Mouse (Mus musculus): Measurements from ENCODE around the gene Anapc15. TPM values are rescaled to one million over a fixed set of nuclear protein-coding genes. Genes with fewer than 3 reads are reported as not detected.
A peak's percentile ranks its signal among the peaks of the same experiment; 100 is the strongest.

Anapc15 gene
- polyA plus RNA-seq, 1 experiment from 2014 or later, result 81.9 TPM

DNA sequence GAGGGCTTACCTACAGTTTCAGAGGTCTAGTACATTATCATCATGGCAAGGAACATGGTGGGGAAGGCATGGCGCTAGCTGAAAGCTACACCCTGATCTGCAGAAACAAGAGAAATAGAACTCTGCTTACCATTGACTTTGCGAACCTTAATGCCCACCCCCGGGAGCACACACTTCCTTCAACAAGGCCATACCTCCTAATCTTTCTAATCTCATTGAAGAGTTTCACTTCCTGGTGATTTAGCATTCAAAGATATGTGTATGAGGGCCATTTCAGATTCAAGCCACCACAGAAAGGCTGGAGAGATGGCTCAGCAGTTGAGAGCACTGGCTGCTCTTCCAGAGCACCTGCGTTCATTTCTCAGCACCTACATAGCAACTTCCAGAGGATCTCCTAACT lies 6.4 kb upstream of the Anapc15 start, which contains the start of gene Folr2:
TSS of gene Folr2 (minus strand) at position 101 of the 400 bp plus-strand sequence.
- Histone ChIP-seq H3K4me2 (no peak within 1 kb of the TSS), H3K36me3 (no peaks in the 10 kb centered on the region), H3K4me1 (replicated peaks) (no peaks in the 10 kb centered on the region), H3K9ac (no peak within 1 kb of the TSS), H3K27ac (replicated peaks) (no peak within 1 kb of the TSS), H3K9me3 (no peaks in the 10 kb centered on the region), H3K4me3 (no peak within 1 kb of the TSS), H3K27me3 (no peaks in the 10 kb centered on the region)
- ATAC-seq (ENCODE audit: low read depth), result no peak
- WGBS, result 92% methylated on average over 4 of the region's 4 CpGs

DNA sequence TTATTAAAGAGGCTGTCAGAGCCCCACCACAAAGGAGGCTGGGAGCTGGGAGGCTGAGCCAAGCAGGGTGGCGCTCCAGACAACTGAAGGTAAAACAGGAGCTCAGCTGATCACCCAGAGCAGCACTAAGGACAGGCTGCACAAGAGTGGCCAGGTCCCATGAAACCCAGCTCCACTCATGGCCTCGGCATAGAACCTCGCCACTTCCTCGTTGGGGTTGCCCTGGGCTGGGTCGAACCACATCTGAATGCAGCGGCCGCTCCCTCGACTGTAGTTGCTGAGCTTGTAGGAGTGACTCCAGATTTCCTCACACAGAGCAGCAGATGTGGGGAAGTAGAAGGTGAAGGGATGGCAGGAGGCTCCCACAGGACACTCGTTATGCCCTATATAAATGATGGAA lies 5.2 kb upstream of the Anapc15 start:
- H3K4me3 ChIP-seq, result no peak overlapping the region
- 0 out of 2 replicates have a peak overlapping the region, but pooled peaks have one; percentile 5 for H3K9ac ChIP-seq
- no peaks in the 10 kb centered on the region for H3K9me3 ChIP-seq
- no peaks in the 10 kb centered on the region for H3K36me3 ChIP-seq
- no peaks in the 10 kb centered on the region for H3K4me1 ChIP-seq (replicated peaks)
- no peak for ATAC-seq (ENCODE audit: low read depth)
- H3K27me3 ChIP-seq, result no peaks in the 10 kb centered on the region
- no peak overlapping the region for H3K4me2 ChIP-seq
- no peak overlapping the region for H3K27ac ChIP-seq (replicated peaks)
- WGBS, result 85% methylated on average over 9 of the region's 9 CpGs

DNA sequence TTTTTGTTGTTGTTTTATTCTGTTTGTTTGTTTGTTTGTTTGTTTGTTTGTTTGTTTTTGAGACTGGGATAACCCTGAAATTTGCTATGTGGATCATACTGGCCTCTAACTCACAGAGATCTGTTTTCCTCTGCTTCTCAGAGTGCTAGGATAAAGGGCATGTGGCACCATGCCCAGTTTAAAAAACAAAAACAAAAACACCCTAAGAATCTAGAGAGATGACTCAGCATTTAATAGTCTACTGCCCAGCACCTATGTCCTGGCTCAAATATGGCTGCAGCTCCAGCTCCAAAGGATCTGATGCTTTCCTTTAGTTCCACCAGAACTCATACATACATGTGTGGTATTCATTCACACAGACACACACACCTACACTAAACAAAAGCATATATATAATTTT lies 2.5 kb upstream of the Anapc15 start:
- no peak overlapping the region for H3K4me2 ChIP-seq
- H3K9ac ChIP-seq, result no peak overlapping the region
- no peak for ATAC-seq (ENCODE audit: low read depth)
- H3K27me3 ChIP-seq, result no peaks in the 10 kb centered on the region
- no peaks in the 10 kb centered on the region for H3K4me1 ChIP-seq (replicated peaks)
- no peaks in the 10 kb centered on the region for H3K9me3 ChIP-seq
- H3K27ac ChIP-seq (replicated peaks), result no peak overlapping the region
- H3K4me3 ChIP-seq, result no peak overlapping the region
- no peaks in the 10 kb centered on the region for H3K36me3 ChIP-seq

DNA sequence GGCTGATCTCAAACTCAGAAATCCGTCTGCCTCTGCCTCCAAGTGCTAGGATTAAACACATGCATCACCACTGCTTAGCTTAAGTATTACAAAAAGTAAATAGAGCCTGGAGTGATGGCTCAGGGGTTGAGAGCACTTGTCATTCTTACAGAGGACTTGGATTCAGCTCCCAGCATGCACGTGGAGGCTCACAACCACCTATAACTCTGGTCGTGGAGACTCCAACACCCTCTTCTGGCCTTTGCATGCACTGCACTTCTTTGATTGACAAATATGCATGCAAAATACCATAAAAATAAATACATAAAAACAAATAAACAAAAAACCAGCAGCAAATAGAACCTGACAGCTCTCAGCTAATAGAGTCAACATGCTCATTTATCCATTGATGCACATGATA lies 1.2 kb upstream of the Anapc15 start:
- H3K9ac ChIP-seq, result no peak overlapping the region

DNA sequence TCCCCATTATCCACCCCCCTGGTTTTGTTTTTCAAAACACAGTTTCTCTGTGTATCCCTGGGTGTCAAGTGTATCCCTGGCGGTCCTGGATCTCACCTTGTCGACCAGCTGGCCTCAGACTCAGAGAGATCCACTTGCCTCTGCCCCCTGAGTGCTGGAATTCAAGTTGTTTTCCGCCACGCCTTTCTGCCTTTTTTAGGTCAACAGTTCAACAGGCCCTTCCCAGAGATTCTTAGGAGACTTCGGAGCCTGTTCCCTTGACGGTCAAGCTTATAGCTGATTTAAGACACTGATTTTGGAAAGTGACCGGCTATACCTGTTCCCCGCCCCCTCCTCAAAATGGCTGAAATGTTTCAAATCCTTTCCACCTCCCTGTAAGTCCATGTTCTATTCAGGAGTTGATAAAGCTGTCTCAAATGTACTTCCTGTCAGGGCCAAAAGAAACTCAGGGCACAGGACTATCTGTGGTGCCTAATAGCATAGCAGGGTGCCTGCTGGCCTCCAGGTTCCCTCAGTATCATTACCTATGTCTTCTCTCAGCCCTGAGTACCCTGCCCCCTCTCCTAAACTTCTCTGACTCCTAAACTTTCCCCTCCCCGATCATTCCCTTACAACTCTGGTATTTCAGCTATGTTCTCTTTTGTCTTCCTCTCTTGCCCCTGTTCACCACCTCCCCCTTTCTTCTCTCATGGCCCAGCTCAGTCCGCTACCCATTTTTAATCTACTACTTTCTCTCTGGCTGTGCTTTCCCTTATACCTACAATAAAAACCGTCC lies 3.2 kb downstream of the Anapc15 start:
- no peak for ATAC-seq (ENCODE audit: low read depth)
- Histone ChIP-seq H3K9me3 (no peaks in the 10 kb centered on the region), H3K4me1 (replicated peaks) (no peaks in the 10 kb centered on the region), H3K36me3 (no peaks in the 10 kb centered on the region), H3K9ac (no peak overlapping the region), H3K4me2 (no peak overlapping the region), H3K27me3 (no peaks in the 10 kb centered on the region), H3K27ac (replicated peaks) (no peak overlapping the region), H3K4me3 (no peak overlapping the region)
- 82% methylated on average over 11 of the region's 11 CpGs for WGBS

More for the DNA sequence above, 1.2 kb upstream of the Anapc15 start:
- no peaks in the 10 kb centered on the region for H3K27me3 ChIP-seq
- 82% methylated on average over 3 of the region's 3 CpGs for WGBS
- H3K4me3 ChIP-seq, result no peak overlapping the region
- no peak for ATAC-seq (ENCODE audit: low read depth)
- H3K4me2 ChIP-seq, result no peak overlapping the region
- H3K27ac ChIP-seq (replicated peaks), result no peak overlapping the region
- no peaks in the 10 kb centered on the region for H3K9me3 ChIP-seq
- H3K4me1 ChIP-seq (replicated peaks), result no peaks in the 10 kb centered on the region
- H3K36me3 ChIP-seq, result no peaks in the 10 kb centered on the region

DNA sequence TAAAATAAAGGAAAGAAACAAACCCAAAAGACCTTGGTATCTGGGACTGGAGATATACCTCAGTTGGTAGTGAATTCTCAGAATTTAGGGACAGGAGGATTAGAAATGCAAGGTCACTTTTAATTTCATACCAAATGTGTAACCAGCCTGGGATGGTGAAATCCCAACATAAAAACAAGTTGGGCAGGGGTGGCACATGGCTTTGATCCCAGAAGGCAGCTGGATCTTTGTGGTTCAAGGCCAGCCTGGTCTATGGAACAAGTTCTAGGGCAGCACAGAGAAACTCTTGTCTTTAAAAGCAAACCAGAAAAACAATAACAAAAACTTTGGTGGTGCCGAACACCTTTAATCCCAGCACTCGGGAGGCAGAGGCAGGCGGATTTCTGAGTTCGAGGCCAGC lies 4.0 kb downstream of the Anapc15 start:
- Histone ChIP-seq H3K27ac (replicated peaks) (no peak overlapping the region), H3K4me2 (no peak overlapping the region), H3K4me1 (replicated peaks) (no peaks in the 10 kb centered on the region), H3K4me3 (no peak overlapping the region), H3K9me3 (no peaks in the 10 kb centered on the region), H3K36me3 (no peaks in the 10 kb centered on the region), H3K9ac (no peak overlapping the region), H3K27me3 (no peaks in the 10 kb centered on the region)
- WGBS, result 97% methylated on average over 4 of the region's 4 CpGs
- ATAC-seq (ENCODE audit: low read depth), result no peak

DNA sequence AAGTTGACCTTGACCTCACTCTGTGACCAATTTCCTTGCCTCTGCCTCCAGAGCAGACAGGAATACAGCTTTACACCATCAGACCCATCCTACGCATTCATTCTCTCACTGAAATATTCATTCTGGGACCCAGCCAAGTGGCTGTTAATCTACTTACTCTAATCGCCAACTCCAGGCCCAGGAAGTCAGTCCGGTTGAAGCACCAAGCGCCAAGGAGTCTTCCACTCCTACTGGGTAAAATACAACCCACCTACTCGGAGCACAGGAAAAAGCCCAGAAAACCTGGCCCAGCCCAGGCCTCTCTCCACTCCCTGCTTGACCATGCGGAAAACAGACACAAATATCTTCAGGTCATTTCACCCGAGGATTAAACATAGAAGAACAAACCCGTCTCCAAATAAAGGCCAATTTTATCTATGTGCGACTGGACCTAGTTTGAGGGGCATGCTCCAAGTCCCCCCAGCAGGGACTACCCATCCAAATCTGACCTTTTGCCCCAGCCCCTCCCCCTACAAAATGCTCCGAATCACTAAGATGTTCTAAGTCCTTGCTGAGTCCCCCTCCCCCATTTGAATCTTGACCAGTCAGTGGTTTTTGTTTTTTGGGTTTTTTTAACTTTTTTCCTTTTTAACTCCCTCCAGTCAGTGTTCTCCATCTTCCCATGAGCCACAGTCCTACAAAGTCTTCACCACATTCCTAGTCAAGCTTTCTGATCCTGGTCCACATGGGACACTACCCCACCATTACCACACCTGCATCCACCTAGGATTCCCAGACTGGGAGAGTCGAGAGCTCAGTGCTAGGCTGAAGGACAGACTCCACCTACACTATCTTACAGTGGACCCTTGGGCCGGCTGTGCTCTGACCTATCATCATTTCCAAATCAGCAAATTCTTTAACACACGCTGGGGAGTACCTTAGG lies 5.0 kb downstream of the Anapc15 start:
- Histone ChIP-seq H3K4me3 (no peak overlapping the region), H3K27me3 (no peaks in the 10 kb centered on the region), H3K4me2 (no peak overlapping the region), H3K9me3 (no peaks in the 10 kb centered on the region), H3K9ac (no peak overlapping the region), H3K27ac (replicated peaks) (no peak overlapping the region), H3K36me3 (no peaks in the 10 kb centered on the region), H3K4me1 (replicated peaks) (no peaks in the 10 kb centered on the region)
- WGBS, result 66% methylated on average over 13 of the region's 13 CpGs
- ATAC-seq (ENCODE audit: low read depth), result no peak

DNA sequence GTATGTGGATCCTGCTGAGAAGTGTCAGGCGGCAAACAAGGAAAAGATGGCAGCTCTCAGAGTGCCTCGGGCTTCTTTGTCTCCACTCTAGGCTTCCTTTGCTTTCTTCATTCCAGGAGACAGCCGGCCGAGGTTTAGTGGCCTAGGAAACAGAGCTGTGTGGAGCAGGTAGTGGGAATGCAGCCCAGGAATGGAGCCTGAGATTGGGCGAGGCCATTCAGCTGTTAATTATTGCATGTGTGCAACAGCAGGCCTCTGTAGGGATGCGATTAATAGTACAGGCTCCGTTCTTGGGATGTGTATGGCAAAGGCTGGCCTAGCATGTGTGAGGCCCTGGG lies 5.6 kb downstream of the Anapc15 start:
- H3K4me3 ChIP-seq, result no peak overlapping the region
- H3K4me2 ChIP-seq, result no peak overlapping the region
- ATAC-seq (ENCODE audit: low read depth), result no peak
- H3K27ac ChIP-seq (replicated peaks), result no peak overlapping the region
- no peaks in the 10 kb centered on the region for H3K27me3 ChIP-seq
- H3K9me3 ChIP-seq, result no peaks in the 10 kb centered on the region
- 63% methylated on average over 7 of the region's 7 CpGs for WGBS
- no peaks in the 10 kb centered on the region for H3K4me1 ChIP-seq (replicated peaks)
- H3K9ac ChIP-seq, result no peak overlapping the region
- H3K36me3 ChIP-seq, result no peaks in the 10 kb centered on the region

DNA sequence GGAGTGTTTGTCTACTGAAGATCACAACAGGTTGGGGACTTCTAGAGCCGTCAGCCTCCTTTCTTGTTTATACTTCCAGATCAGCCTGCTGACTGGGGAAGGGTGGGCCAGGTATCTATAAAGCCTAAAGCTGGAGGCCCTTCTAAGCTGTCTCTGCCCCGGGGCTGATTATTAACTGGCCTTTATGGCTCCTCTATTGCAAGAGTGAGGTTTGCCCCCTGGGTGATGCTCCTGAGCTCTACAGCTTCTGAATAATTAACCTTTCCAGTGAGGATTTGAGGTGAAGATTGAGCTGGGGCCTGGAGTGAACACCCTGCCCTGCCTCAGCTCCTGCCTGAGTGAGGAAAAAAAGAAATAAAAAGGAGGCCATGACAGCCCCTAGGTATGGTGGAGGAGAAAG lies 7.1 kb downstream of the Anapc15 start, which contains the start of gene Folr1:
TSS of gene Folr1 (minus strand) at position 160 of the 400 bp plus-strand sequence.
- no peaks in the 10 kb centered on the region for H3K36me3 ChIP-seq
- H3K27me3 ChIP-seq, result no peaks in the 10 kb centered on the region
- no peak for ATAC-seq (ENCODE audit: low read depth)
- no peak within 1 kb of the TSS for H3K9ac ChIP-seq
- H3K4me1 ChIP-seq (replicated peaks), result no peaks in the 10 kb centered on the region
- WGBS, result 23% methylated on average over 2 of the region's 2 CpGs
- H3K4me2 ChIP-seq, result no peak within 1 kb of the TSS
- no peaks in the 10 kb centered on the region for H3K9me3 ChIP-seq
- no peak within 1 kb of the TSS for H3K27ac ChIP-seq (replicated peaks)
- H3K4me3 ChIP-seq, result no peak within 1 kb of the TSS

DNA sequence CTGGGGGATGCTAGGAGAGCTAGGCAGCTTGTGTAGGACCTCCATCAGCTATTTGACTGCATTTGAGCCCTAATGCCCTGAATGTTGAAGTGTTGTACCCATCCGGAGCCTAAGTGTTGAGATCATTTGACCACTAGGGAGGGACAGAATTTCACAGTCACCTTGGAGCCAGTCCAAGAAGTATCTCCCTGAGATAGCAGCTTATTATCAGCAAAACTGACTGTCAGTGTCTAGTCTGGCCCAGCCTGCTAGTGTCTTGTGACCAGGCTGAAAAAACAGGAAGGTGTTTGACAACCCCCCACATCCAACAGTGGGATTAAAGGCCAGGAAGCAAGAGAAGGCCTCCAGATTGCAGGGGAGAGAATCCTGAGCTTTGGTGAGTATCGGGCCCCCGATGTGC lies 7.8 kb downstream of the Anapc15 start:
- no peak overlapping the region for H3K27ac ChIP-seq (replicated peaks)
- no peak for ATAC-seq (ENCODE audit: low read depth)
- H3K4me2 ChIP-seq, result no peak overlapping the region
- no peaks in the 10 kb centered on the region for H3K27me3 ChIP-seq
- H3K4me1 ChIP-seq (replicated peaks), result no peaks in the 10 kb centered on the region
- H3K4me3 ChIP-seq, result no peak overlapping the region
- H3K9ac ChIP-seq, result no peak overlapping the region
- H3K9me3 ChIP-seq, result no peaks in the 10 kb centered on the region
- H3K36me3 ChIP-seq, result no peaks in the 10 kb centered on the region
- WGBS, result 94% methylated on average over 3 of the region's 3 CpGs

DNA sequence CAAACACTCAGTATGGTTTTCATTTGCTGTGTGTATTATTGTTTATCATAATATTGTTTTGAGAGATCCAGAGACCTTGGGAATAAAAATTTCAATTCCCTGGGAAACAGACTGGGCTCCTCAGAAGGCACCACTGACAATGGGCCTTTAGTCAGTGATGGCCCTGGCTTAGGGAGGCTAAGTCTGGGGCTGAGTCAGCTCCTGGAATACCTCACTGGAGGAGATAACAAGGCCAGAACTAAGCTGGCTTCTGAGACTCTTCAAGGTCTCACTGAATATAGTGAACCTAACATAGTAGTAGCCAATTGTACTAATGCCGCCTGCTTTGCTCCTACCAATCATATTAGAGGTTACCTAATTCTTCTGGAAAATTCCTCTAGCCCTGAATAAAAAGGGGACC lies 12.5 kb downstream of the Anapc15 start:
- no peak for ATAC-seq (ENCODE audit: low read depth)
- WGBS, result 100% methylated on average over 1 of the region's 1 CpGs

DNA sequence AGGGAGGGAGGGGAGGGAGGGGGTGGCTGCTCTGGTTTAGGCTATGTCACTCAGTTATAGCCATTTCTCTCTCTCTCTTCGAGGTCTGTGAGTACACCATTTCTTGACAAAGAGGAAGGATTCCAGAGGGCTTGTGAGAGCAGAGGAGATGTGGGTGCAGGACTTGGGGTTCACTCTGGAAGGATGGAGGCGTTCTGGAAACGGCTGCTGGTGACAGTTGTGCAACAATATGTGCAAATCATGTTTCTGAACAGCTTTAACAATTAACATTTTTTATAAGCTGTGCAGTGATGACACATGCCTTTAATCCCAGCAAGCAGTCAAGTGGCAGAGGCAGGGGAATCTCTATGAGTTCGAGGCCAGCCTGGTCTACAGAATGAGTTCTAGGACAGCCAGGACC lies 17.3 kb downstream of the Anapc15 start:
- WGBS, result 81% methylated on average over 4 of the region's 4 CpGs
- no peak for ATAC-seq (ENCODE audit: low read depth)
- Histone ChIP-seq H3K36me3 (no peaks in the 10 kb centered on the region), H3K27ac (replicated peaks) (no peak overlapping the region), H3K4me3 (no peak overlapping the region), H3K4me2 (no peak overlapping the region), H3K9me3 (no peaks in the 10 kb centered on the region), H3K27me3 (no peaks in the 10 kb centered on the region), H3K9ac (no peak overlapping the region), H3K4me1 (replicated peaks) (no peaks in the 10 kb centered on the region)

More for the DNA sequence above, 12.5 kb downstream of the Anapc15 start:
- H3K4me3 ChIP-seq, result no peak overlapping the region
- no peaks in the 10 kb centered on the region for H3K9me3 ChIP-seq
- no peaks in the 10 kb centered on the region for H3K36me3 ChIP-seq
- no peaks in the 10 kb centered on the region for H3K4me1 ChIP-seq (replicated peaks)
- no peak overlapping the region for H3K9ac ChIP-seq
- no peak overlapping the region for H3K4me2 ChIP-seq
- H3K27ac ChIP-seq (replicated peaks), result no peak overlapping the region
- H3K27me3 ChIP-seq, result no peaks in the 10 kb centered on the region

Data from neural tube, embryonic 13.5 days (tissue).